Mouse (Mus musculus): ENCODE data around the gene Cpd. TPM values are rescaled to one million over a fixed set of nuclear protein-coding genes. Genes with fewer than 3 reads are reported as not detected.
"Not testable (repeated sequence)": the region's sequence is repeated elsewhere in the genome, so short reads cannot be mapped to it uniquely, and the experiment has no call there.

The Cpd gene
- polyA plus RNA-seq, 1 experiment from 2014 or later, result 3.8 TPM

DNA sequence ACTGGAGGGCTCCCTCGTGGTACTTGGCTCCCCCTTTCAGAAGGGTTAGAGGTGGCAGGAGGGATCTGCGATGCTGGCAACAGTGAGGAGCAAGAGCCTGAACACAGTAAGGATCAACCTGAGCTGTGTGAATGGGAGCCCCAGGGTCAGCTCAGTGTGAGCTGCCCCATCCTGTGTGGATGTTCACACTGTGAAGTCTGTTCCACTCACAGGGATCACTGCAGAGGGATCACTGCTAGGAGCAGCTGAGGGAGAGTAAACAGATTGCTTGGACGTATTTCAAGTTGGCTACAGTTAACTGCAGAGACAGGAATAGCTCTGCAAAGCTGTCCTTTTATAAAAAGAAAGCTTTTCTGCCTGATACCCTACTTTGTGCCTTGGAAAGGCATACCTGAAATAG, 37.4 kb downstream of the Cpd start:
- WGBS, result 57% methylated on average over 3 of the region's 3 CpGs
- Histone ChIP-seq H3K27ac (ENCODE audit: low read depth, low read length) (no peak overlapping the region), H3K9me3 (ENCODE audit: control insufficient read depth, low read length) (no peaks in the 10 kb centered on the region), H3K4me2 (ENCODE audit: low read length) (no peak overlapping the region), H3K4me3 (ENCODE audit: low read length) (no peak overlapping the region), H3K27me3 (replicated peaks; ENCODE audit: control insufficient read depth, insufficient read depth, low read length) (no peaks in the 10 kb centered on the region), H3K4me1 (ENCODE audit: control insufficient read depth, insufficient read depth, low read depth, low read length) (no peaks in the 10 kb centered on the region), H3K9ac (ENCODE audit: low read depth, low read length) (no peak overlapping the region), H3K36me3 (ENCODE audit: control insufficient read depth, insufficient read depth, low read length) (peaks cover 7% of the 10 kb centered on the region; the same call in 1 of the 2 replicates)
- no peak for ATAC-seq

DNA sequence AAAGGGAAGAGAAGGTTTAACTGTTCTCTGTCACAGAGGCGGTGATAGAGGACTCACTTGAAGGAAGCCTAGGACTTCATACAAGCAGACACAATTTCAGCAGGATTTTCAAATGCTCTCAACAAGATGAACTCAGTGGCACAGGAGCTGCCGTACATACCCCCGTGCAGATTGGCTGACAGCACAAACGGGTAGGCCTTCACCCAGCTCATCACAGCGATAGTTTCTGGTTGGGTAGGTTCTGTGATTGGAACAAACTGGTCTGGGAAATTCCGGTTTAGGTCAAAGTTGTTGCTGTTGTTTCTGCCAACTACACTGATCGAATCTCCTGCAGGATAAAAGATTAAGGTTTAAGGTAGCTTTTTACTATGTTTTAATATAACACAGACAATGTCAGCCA, 38.3 kb downstream of the Cpd start:
- ATAC-seq, result no peak
- peaks cover 6% of the 10 kb centered on the region for H3K36me3 ChIP-seq (ENCODE audit: control insufficient read depth, insufficient read depth, low read length)
- no peak overlapping the region for H3K27ac ChIP-seq (ENCODE audit: low read depth, low read length)
- no peaks in the 10 kb centered on the region for H3K9me3 ChIP-seq (ENCODE audit: control insufficient read depth, low read length)
- no peaks in the 10 kb centered on the region for H3K4me1 ChIP-seq (ENCODE audit: control insufficient read depth, insufficient read depth, low read depth, low read length)
- no peak overlapping the region for H3K9ac ChIP-seq (ENCODE audit: low read depth, low read length)
- 92% methylated on average over 7 of the region's 7 CpGs for WGBS
- no peak overlapping the region for H3K4me2 ChIP-seq (ENCODE audit: low read length)
- no peaks in the 10 kb centered on the region for H3K27me3 ChIP-seq (replicated peaks; ENCODE audit: control insufficient read depth, insufficient read depth, low read length)
- H3K4me3 ChIP-seq (ENCODE audit: low read length), result no peak overlapping the region

DNA sequence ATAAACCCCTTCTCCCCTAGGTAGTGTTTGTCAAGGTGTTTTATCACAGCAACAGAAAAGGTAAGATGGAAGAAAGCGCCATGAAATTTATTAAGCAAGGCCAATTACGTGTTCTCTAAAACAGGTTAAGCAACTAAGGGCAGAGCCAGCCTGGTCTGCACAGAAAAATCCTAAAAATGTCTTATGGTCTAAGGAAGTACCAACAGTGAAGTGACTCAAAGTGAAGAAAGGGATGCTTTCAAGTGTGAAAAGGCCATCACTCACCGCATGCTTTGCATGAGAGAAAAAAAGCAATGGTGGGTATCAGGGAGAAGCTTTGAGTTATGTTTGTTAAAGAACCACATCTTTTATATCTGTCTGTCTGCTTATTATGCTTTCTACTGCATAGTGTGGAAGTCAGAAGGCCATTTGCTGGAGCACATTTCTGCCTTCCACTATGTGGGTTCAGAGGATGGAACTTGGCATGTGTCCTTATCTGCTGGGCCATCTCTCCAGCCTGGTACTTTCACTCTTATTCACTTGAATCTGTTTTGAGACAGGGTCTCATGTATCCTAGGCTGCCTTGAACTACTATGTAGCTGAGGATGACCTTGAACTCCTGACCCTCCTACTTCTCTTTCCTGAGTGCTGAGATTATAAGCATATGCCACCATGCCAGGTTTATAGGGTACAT, 39.7 kb downstream of the Cpd start:
- Histone ChIP-seq H3K4me1 (ENCODE audit: control insufficient read depth, insufficient read depth, low read depth, low read length) (no peaks in the 10 kb centered on the region), H3K27me3 (replicated peaks; ENCODE audit: control insufficient read depth, insufficient read depth, low read length) (no peaks in the 10 kb centered on the region), H3K4me3 (ENCODE audit: low read length) (no peak overlapping the region), H3K4me2 (ENCODE audit: low read length) (no peak overlapping the region), H3K9me3 (ENCODE audit: control insufficient read depth, low read length) (no peaks in the 10 kb centered on the region), H3K27ac (ENCODE audit: low read depth, low read length) (no peak overlapping the region), H3K9ac (ENCODE audit: low read depth, low read length) (no peak overlapping the region), H3K36me3 (ENCODE audit: control insufficient read depth, insufficient read depth, low read length) (peaks cover 13% of the 10 kb centered on the region)
- 88% methylated on average over 3 of the region's 3 CpGs for WGBS
- ATAC-seq, result no peak

DNA sequence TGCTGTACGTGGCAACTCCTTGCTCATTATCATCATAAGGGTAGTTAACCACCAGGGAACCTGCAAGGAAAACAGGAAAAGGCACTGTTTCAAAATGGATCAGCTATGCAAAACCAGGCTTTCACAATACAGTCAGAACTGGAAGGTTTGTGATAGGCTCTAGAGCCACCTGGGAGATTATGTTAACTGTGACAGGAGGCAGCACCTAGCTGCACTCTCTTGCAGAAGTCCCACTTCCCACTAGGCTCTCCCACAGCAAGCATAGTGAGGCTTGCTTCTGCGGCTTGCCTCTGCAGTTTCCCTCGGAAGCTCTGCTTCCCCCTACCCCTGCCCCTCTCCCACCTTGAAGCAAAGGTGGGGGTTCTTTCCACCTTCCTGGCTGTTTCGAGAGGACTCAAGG, 40.8 kb downstream of the Cpd start:
- Histone ChIP-seq H3K27ac (ENCODE audit: low read depth, low read length) (no peak overlapping the region), H3K27me3 (replicated peaks; ENCODE audit: control insufficient read depth, insufficient read depth, low read length) (no peaks in the 10 kb centered on the region), H3K4me3 (ENCODE audit: low read length) (no peak overlapping the region), H3K9me3 (ENCODE audit: control insufficient read depth, low read length) (no peaks in the 10 kb centered on the region), H3K9ac (ENCODE audit: low read depth, low read length) (no peak overlapping the region), H3K4me2 (ENCODE audit: low read length) (no peak overlapping the region), H3K4me1 (ENCODE audit: control insufficient read depth, insufficient read depth, low read depth, low read length) (no peaks in the 10 kb centered on the region), H3K36me3 (ENCODE audit: control insufficient read depth, insufficient read depth, low read length) (peaks cover 13% of the 10 kb centered on the region)
- ATAC-seq, result no peak
- 83% methylated on average over 4 of the region's 4 CpGs for WGBS

DNA sequence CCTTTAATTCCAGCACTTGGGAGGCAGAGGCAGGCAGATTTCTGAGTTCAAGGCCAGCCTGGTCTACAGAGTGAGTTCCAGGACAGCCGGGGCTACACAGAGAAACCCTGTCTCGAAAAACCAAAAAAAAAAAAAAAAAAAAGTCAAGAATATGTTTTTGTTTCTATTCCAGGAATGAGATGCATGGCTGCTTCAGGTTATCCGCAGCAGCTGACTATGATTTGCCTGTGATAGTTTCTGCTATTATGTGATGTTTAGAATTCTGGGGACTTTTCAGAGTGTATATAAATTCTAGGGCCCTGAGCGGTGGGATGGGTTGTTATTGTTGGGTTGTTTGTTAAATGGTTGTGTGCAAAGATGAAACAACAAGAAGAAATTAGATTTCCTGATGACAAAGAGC, 41.7 kb downstream of the Cpd start:
- H3K9ac ChIP-seq (ENCODE audit: low read depth, low read length); H3K27me3 ChIP-seq (replicated peaks; ENCODE audit: control insufficient read depth, insufficient read depth, low read length); H3K4me2 ChIP-seq (ENCODE audit: low read length); H3K4me3 ChIP-seq (ENCODE audit: low read length); H3K27ac ChIP-seq (ENCODE audit: low read depth, low read length); H3K4me1 ChIP-seq (ENCODE audit: control insufficient read depth, insufficient read depth, low read depth, low read length); H3K9me3 ChIP-seq (ENCODE audit: control insufficient read depth, low read length); ATAC-seq: not testable (repeated sequence)
- WGBS, result over 99% methylated on average over 4 of the region's 4 CpGs
- H3K36me3 ChIP-seq (ENCODE audit: control insufficient read depth, insufficient read depth, low read length), result peaks cover 13% of the 10 kb centered on the region

DNA sequence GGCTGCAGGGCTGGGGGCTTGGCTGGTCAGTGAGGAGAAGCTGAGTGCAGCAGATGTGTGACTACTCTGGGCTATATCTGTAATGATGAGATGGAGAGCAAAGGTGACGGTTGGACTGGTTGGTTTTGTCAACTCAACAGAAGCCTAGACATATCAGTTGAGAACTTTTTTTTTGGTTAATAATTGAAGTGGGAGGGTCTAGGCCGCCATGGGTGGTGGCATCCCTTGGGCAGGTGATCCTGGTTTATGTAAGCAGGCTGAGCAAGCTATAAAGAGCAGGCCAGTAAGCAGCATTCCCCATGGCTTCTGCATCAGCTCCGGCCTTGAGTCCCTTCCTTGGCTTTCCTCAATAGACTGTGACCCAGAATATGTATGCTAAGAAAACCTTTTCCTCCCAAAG, 43.6 kb downstream of the Cpd start:
- peaks cover 15% of the 10 kb centered on the region for H3K36me3 ChIP-seq (ENCODE audit: control insufficient read depth, insufficient read depth, low read length)

DNA sequence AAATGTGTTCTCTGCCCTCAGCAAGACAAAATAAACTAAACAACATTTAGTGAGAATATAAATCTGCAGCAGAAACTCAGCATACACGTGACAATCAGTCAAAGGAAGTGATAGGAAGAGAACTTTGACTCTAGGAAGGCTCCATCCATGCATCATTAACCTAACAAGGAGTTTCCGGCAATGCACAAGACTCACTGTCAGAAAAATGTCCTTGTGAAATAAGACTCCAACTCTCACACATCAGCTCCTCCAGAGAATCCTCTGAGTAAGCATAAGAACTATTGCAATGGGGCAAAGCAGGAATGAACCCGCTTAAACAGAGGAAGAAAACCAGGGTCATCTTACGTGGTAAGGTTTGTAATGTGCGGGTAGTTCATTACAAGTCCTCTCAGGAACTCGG, 49.6 kb downstream of the Cpd start:
- no peak for ATAC-seq
- Histone ChIP-seq H3K9me3 (ENCODE audit: control insufficient read depth, low read length) (no peaks in the 10 kb centered on the region), H3K4me2 (ENCODE audit: low read length) (no peak overlapping the region), H3K9ac (ENCODE audit: low read depth, low read length) (no peak overlapping the region), H3K4me3 (ENCODE audit: low read length) (no peak overlapping the region), H3K36me3 (ENCODE audit: control insufficient read depth, insufficient read depth, low read length) (peaks cover 18% of the 10 kb centered on the region), H3K27ac (ENCODE audit: low read depth, low read length) (no peak overlapping the region), H3K27me3 (replicated peaks; ENCODE audit: control insufficient read depth, insufficient read depth, low read length) (no peaks in the 10 kb centered on the region), H3K4me1 (ENCODE audit: control insufficient read depth, insufficient read depth, low read depth, low read length) (no peaks in the 10 kb centered on the region)
- 90% methylated on average over 6 of the region's 6 CpGs for WGBS

More for the DNA sequence above, 43.6 kb downstream of the Cpd start:
- Histone ChIP-seq H3K4me1 (ENCODE audit: control insufficient read depth, insufficient read depth, low read depth, low read length) (no peaks in the 10 kb centered on the region), H3K27me3 (replicated peaks; ENCODE audit: control insufficient read depth, insufficient read depth, low read length) (no peaks in the 10 kb centered on the region), H3K4me2 (ENCODE audit: low read length) (no peak overlapping the region), H3K27ac (ENCODE audit: low read depth, low read length) (no peak overlapping the region), H3K4me3 (ENCODE audit: low read length) (no peak overlapping the region), H3K9me3 (ENCODE audit: control insufficient read depth, low read length) (no peaks in the 10 kb centered on the region), H3K9ac (ENCODE audit: low read depth, low read length) (no peak overlapping the region)
- 93% methylated on average over 3 of the region's 3 CpGs for WGBS
- no peak for ATAC-seq

DNA sequence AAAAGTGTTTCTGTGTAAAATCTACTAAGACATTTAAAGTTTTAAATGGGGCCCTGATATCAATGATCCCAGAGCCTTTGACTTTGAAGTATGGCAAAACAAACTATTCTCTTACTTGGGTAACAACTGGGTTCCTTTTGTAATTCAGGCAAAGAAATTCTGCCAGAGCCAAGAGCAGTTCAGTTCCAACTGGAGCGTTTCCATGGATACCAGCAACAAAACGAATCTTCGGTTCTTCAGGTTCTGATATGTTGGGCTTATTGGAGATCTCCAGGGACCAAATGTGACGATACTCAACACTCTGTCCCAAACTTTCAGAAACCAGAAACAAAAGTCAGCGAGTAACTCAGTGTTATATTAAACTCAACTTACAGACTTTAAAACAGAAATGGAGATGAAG, 51.5 kb downstream of the Cpd start:
- no peaks in the 10 kb centered on the region for H3K27me3 ChIP-seq (replicated peaks; ENCODE audit: control insufficient read depth, insufficient read depth, low read length)
- no peak overlapping the region for H3K4me3 ChIP-seq (ENCODE audit: low read length)
- H3K4me2 ChIP-seq (ENCODE audit: low read length), result no peak overlapping the region
- no peak overlapping the region for H3K27ac ChIP-seq (ENCODE audit: low read depth, low read length)
- no peak overlapping the region for H3K9ac ChIP-seq (ENCODE audit: low read depth, low read length)
- H3K36me3 ChIP-seq (ENCODE audit: control insufficient read depth, insufficient read depth, low read length), result peaks cover 24% of the 10 kb centered on the region
- 81% methylated on average over 5 of the region's 5 CpGs for WGBS
- ATAC-seq, result no peak
- no peaks in the 10 kb centered on the region for H3K4me1 ChIP-seq (ENCODE audit: control insufficient read depth, insufficient read depth, low read depth, low read length)
- H3K9me3 ChIP-seq (ENCODE audit: control insufficient read depth, low read length), result no peaks in the 10 kb centered on the region

DNA sequence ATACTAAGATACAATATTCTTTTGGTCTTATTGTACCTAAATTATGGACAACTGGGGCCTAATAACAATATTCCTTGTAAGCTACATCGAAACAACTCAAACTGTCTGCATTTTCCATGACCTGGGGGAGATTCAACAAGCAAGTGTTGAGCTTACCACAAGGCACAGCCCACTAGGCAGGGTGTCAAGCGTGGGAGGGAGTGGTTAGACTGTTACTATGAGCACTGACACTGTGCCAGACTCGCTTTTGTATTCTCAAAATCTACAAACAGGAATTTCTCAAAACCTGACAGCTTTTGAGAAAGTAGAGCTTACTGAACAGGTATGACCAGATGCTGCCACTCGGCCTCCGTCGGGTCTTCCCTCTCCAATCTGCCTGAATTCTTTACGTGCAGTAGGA, 55.5 kb downstream of the Cpd start:
- WGBS, result 91% methylated on average over 7 of the region's 7 CpGs

DNA sequence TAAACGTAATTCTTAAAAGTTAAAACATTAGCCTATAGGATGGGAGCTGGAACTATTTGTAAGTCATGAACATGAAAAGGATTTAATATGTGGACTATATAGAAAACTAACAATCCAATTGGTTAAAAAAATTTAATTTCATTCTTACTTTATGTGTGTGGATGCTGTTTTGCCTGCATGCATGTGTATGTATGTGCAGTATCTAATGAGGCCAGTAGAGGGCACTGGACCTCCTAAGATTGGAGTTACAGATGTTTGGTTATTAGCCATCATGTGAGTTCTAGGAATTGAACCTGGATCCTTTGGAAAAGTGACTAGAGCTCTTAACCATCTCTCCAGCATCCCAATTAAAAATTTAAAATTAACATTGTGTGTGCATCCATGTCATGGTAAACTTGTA, 57.6 kb downstream of the Cpd start:
- 95% methylated on average over 1 of the region's 1 CpGs for WGBS
- Histone ChIP-seq H3K4me2 (ENCODE audit: low read length) (no peak overlapping the region), H3K4me1 (ENCODE audit: control insufficient read depth, insufficient read depth, low read depth, low read length) (no peaks in the 10 kb centered on the region), H3K36me3 (ENCODE audit: control insufficient read depth, insufficient read depth, low read length) (peaks cover 25% of the 10 kb centered on the region), H3K4me3 (ENCODE audit: low read length) (no peak overlapping the region), H3K9me3 (ENCODE audit: control insufficient read depth, low read length) (no peaks in the 10 kb centered on the region), H3K27ac (ENCODE audit: low read depth, low read length) (no peak overlapping the region), H3K9ac (ENCODE audit: low read depth, low read length) (no peak overlapping the region), H3K27me3 (replicated peaks; ENCODE audit: control insufficient read depth, insufficient read depth, low read length) (no peaks in the 10 kb centered on the region)
- ATAC-seq, result no peak

More for the DNA sequence above, 55.5 kb downstream of the Cpd start:
- H3K27ac ChIP-seq (ENCODE audit: low read depth, low read length), result no peak overlapping the region
- no peak overlapping the region for H3K4me2 ChIP-seq (ENCODE audit: low read length)
- no peak for ATAC-seq
- H3K9me3 ChIP-seq (ENCODE audit: control insufficient read depth, low read length), result no peaks in the 10 kb centered on the region
- H3K27me3 ChIP-seq (replicated peaks; ENCODE audit: control insufficient read depth, insufficient read depth, low read length), result no peaks in the 10 kb centered on the region
- no peak overlapping the region for H3K9ac ChIP-seq (ENCODE audit: low read depth, low read length)
- H3K36me3 ChIP-seq (ENCODE audit: control insufficient read depth, insufficient read depth, low read length), result peaks cover 12% of the 10 kb centered on the region; the same call in 1 of the 2 replicates
- H3K4me3 ChIP-seq (ENCODE audit: low read length), result no peak overlapping the region
- H3K4me1 ChIP-seq (ENCODE audit: control insufficient read depth, insufficient read depth, low read depth, low read length), result no peaks in the 10 kb centered on the region
